Mouse (Mus musculus) kidney, adult 9 months (tissue): ENCODE measurements around the gene Zfp981.
"Not testable (repeated sequence)": the region's sequence is repeated elsewhere in the genome, so short reads cannot be mapped to it uniquely, and the experiment has no call there.

Source experiments
- DNase-seq: peaks from one replicate; pipeline ENCODE4 v3.0.0; 2022

Gene Zfp981

GRCm38 (mm10) chr4:146486753-146487152 is 15.1 kb upstream of the Zfp981 start:
- not testable (repeated sequence) for DNase-seq

GRCm38 (mm10) chr4:146489196-146489595 is 12.6 kb upstream of the Zfp981 start:
- DNase-seq: not testable (repeated sequence)

- not testable (repeated sequence) for DNase-seq
Measured at GRCm38 (mm10) chr4:146491993-146492392, 9.8 kb upstream of the Zfp981 start.

GRCm38 (mm10) chr4:146492439-146492838 is 9.4 kb upstream of the Zfp981 start:
- no peak for DNase-seq

DNA sequence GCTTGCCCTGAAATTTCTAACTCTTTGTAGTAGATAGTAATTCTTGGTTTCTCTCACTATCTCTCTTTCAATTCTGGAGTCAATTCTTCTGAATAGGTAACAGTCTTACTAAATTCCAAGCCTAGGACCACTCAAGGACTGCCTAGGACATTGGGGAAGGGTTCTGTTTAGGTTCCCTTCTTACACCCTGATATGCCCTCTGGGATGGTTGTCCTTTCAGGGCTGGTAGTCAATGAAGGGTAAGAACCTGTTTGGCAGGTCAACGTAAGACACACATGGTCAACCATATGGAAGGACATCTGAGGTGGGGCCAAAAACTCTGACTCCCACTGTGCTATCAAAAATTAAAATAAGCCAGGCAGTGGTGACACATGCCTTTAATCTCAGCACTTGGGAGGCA is 9.0 kb upstream of the Zfp981 start:
- DNase-seq: no peak

DNA sequence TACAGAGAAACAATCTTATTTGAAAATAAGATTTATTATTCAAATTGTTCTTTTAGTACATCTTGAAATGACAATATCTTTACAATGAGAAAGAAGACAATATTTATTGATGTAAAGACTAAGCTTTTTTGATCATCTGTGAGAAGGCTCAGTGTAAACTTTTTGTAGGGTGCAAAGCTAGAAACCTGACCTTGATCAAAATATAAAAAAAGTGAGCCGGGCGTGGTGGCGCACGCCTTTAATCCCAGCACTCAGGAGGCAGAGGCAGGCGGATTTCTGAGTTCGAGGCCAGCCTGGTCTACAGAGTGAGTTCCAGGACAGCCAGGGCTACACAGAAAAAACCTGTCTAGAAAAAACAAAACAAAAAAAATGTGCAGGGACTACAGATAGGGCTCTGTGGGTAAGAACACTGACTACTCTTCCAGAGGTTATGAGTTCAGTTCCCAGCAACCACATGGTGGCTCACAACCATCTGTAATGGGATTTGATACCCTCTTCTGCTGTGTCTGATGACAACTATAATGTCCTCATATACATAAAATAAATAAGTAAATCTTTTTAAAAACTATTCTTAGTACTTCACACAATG is 8.4 kb upstream of the Zfp981 start:
- DNase-seq: not testable (repeated sequence)

DNA sequence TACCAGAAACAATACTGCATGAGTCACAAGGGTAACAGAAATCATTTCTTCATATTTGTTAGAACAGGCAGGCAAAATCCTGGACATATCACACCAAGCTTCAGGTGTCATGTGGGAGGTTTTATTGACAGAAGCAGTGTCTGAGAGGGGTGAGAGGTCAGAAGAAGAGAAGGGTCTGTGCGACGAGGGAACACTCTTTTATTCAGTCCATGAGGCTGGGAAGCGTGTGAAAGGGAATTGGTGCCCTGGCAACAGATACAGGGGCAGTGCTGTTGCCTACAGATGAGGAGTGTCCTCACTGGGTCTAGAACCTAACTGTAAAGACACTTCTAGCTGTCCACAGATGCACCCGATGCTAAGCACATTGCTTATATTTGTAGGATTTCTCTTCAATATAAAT is 6.8 kb upstream of the Zfp981 start:
- no peak for DNase-seq

- DNase-seq: not testable (repeated sequence)
Measured at GRCm38 (mm10) chr4:146497695-146498275, 4.0 kb upstream of the Zfp981 start.

DNA sequence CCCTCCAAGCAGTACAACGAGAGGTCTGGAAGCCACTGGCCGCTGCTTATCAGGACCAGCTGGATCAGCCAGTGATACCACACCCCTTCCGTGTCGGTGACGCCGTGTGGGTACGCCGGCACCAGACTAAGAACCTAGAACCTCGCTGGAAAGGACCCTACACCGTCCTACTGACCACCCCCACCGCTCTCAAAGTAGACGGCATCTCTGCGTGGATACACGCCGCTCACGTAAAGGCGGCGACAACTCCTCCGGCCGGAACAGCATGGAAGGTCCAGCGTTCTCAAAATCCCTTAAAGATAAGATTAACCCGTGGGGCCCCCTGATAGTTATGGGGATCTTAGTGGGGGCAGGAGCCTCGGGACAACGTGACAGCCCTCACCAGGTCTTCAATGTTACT is 7.2 kb downstream of the Zfp981 start:
- DNase-seq: not testable (repeated sequence)

DNA sequence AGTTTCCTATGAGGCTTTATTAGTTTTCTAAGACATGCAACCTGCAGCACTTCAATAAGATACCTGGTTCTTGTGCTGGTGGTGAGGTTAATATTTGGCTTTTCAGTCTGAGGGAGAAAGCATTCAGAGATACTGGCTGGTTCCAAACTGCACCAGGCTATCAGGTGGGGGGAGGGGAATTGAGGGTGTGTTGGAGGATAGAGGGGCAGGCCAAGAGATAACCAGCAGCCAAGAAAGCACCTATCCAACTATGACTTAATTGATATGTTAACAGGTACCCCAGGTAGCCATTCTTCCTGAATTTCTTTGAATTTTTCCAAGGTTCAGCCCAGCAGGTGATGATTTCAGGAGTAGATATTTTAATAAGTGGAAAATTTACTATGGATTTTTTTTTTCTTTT is 10.0 kb downstream of the Zfp981 start:
- not testable (repeated sequence) for DNase-seq

DNA sequence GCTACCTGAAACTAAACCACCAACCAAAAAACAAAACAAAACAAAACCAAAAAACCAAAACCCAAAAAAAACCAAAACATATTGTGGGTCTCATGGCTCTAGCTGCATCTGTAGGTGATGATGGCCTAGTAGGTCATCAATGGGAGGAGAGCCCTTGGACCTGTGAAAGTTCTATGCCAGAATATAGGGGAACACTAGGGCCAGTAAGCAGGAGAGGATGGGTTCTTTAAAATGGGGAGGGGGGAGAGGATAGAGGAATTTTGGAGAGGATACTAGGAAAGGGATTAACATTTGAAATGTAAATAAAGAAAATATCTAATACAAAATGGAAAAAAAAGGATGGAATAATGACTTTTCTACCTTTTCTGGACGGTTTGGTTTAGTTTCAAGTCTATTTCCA is 14.6 kb downstream of the Zfp981 start:
- DNase-seq: no peak

DNA sequence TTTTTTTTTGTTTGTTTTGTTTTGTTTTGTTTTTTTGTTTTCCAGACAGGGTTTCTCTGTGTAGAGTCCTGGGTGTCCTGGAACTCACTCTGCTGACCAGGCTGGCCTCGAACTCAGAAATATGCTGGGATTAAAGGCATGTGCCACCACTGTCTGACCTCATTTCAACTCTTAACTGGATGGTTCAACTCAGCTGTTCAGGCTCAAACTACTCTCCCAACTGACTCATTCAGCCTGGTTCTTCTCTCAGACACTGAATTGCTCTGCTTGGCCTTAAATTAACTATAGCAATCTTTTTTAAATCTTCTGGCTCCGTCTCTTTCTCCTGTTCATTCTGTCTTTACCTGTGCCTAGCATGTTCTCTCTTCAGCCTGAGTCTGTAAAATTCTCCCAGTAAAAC is 15.3 kb downstream of the Zfp981 start:
- DNase-seq: not testable (repeated sequence)

DNA sequence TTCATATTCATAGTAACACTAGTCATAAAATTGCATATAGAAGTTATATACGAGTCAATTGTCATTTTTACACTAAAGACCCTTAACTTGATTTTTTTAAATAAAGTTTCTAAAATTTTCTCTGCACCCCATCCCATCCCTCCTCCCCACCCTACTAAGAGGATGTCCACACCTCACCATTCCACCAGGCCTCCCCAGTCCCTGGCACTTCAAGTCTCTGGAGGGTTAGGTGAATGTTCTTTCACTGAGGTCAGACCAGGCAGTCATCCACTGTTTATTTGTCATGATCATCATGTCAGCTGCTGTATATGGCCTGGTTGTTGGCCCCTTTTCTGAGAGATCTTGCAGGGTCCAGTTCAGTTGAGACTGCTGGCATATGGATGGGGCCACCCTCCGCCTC is 18.9 kb downstream of the Zfp981 start:
- DNase-seq: no peak

GRCm38 (mm10) chr4:146534574-146534973 is 32.7 kb downstream of the Zfp981 start:
- no peak for DNase-seq

DNA sequence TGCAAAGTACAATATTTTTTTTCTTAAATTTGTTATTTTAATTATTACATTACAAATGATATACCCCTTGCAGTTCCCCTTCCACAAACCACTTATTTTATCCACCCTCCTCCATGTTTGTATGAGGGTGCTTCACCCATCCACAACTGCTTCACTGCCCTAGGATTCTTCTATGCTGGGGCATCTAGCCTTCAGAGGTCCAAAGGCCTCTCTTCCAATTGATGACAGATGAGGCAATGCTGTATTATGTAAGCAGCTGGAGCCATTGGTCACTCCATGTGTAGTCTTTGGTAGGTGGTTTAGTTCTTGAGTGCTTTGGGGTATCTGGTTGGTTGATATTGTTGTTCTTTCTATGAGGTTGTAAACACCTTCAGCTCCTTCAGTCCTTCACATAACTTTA is 34.1 kb downstream of the Zfp981 start:
- DNase-seq: no peak

GRCm38 (mm10) chr4:146579905-146580873 is 78.4 kb downstream of the Zfp981 start:
- not testable (repeated sequence) for DNase-seq
